Mouse (Mus musculus) mouse embryonic stem cell (cell line): ENCODE measurements around the gene Pou3f3.

Experiments used
- in situ Hi-C, 2 experiments: fragments of 300-500 bp; cut with MboI; formaldehyde crosslinking; loops; 1 replicate in 1 of 2; 3 replicates in 1 of 2; pipeline ENCODE4 v1.14.3; 2019 to 2020; ENCODE audit warnings: low sequenced_read_pairs in 2 of 2, low pct_unique_long_range_greater_than_20kb in 1 of 2, mixed read lengths in 1 of 2; ENCODE audit not compliant: unreplicated experiment in 1 of 2

The Pou3f3 gene

GRCm38 (mm10) chr1:42705811-42706160 lies 10.2 kb downstream of the Pou3f3 start:
- in situ Hi-C loops, result no loop called here

DNA sequence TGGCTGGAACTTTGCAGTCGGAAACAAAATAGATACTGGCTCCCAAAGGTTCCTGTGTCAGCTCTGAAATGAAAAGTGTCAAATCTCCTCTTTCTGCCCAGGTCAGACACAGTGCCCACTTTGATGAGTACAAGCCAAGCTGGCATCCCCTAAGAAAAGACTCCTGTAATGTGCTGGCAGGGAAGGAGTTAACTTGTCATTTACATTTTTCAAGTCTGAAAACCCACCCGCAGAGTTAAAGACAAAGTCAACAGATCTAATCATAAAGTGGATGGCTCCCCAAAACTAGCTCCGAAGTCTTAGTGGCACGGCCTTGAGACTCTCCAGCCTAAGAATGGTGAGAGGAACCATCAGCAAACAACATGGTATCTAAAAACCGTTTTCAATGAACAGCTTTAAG lies 11.6 kb downstream of the Pou3f3 start:
- in situ Hi-C loops, result no loop called here

DNA sequence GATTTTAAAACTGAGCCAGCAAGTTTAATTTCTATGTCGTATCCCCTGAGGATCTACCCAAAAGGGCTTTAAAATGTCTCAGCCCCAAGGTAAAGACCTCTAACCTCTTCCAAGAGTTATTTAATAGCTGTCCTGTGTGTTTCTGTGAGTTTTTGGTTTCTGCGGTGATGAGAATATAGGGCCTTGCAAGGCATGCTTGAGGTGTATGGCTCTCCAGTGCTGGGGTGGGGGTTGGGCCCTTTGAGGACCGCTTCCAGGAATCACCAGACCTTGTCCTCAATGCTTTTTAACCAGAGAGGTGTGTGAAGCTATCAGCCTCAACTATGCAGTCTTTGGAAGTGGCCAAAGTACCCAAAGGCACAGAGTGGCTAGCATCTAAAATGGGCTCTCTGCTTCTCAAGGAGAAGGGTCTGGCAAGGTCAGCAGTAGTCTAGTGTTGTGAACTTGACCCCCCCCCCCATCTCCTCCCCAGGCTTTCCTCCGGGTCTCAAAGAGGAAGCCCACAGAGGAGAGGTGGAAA lies 12.1 kb downstream of the Pou3f3 start:
- in situ Hi-C loops, result no loop called here

- in situ Hi-C loops, result no loop called here
Observed at GRCm38 (mm10) chr1:42709024-42709423, 13.5 kb downstream of the Pou3f3 start.

- in situ Hi-C loops, result no loop called here
Observed at GRCm38 (mm10) chr1:42709431-42710160, 14.0 kb downstream of the Pou3f3 start.

GRCm38 (mm10) chr1:42710234-42710633 lies 14.7 kb downstream of the Pou3f3 start:
- in situ Hi-C loops, result no loop called here

GRCm38 (mm10) chr1:42710995-42711394 lies 15.4 kb downstream of the Pou3f3 start:
- in situ Hi-C loops, result no loop called here

- in situ Hi-C loops, result no loop called here
Observed at GRCm38 (mm10) chr1:42711456-42712310, 16.1 kb downstream of the Pou3f3 start.

- in situ Hi-C loops, result no loop called here
Observed at GRCm38 (mm10) chr1:42712311-42712690, 16.7 kb downstream of the Pou3f3 start.

DNA sequence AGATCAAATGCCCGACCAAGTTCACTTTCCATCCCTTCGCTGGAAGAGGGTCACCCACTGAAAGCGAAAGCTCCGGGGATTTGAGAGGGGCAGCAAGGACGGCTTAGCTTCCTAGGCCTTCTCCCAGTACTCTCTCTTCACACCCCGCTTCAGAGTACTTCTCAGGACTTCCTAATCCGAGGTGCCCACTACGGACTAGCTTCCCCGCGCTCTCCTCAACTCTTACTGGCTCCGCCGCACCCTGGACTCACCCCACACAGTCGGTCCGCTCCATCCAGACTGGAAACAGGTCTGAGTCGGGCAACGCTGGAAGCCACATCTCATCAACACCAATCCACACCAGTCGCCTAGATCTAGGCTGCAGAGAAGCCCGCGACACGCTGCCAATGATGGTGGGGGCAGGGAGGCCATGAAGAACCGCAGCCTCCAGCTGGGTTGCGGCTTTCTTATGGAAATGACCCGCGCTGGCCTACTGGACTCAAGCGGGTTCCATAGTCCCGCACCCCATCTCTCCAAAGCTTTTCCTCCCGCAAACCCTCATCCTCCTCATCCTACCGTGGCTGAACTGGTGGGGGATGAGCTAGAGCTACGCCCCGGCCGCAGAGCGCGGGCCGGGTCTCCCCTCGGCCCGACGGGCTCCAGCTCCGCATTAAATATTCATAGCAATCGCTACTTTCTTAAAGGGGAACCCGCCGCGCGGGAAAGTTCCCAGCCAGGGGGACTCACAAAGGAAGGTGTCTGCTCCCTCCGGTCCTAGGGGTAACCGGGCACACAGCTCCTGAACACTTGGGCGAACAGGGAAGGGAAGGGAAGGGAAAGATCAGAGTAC lies 17.8 kb downstream of the Pou3f3 start:
- in situ Hi-C loops, result no loop called here

GRCm38 (mm10) chr1:42714016-42714931 lies 18.7 kb downstream of the Pou3f3 start:
- in situ Hi-C loops, result no loop called here

DNA sequence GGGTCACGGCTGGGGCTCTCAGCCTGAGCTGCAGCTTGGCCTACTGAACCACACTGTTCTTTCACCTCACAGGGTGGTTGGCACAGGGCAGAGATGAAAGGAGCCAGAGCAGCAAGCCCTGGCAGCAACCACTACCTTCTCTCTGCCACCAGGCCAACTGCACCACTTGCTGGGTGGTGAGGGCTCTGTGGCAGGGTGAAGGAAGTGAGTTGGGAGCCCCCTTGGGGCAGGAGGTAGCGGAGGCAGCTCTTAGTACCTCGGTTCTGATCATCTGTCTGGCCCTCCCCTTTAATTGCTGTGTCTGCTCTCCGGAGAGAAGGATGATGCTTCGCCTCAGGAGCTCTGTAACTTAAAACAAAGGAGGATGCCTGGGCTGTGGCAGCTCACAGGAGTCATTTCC lies 23.0 kb downstream of the Pou3f3 start:
- in situ Hi-C loops, result no loop called here

DNA sequence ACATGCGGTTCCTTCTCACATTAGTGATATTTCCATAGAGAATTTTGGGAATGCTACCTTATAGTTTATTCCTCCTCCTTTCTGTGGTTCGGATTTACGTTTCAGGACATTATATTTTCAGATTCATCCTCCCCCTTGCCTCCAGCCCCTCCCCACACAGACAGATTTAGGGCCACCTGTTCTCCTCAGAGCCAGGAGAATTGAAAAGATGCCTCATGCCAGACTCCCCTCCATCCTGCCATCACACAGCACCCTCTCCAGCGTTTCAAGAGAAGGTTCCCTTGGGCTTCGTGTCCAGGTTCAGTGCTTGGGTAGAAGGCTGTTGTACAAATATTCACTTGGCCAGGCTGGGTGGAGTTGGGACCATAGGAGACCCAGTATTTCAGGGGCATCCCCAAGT lies 25.8 kb downstream of the Pou3f3 start:
- in situ Hi-C loops, result no loop called here

DNA sequence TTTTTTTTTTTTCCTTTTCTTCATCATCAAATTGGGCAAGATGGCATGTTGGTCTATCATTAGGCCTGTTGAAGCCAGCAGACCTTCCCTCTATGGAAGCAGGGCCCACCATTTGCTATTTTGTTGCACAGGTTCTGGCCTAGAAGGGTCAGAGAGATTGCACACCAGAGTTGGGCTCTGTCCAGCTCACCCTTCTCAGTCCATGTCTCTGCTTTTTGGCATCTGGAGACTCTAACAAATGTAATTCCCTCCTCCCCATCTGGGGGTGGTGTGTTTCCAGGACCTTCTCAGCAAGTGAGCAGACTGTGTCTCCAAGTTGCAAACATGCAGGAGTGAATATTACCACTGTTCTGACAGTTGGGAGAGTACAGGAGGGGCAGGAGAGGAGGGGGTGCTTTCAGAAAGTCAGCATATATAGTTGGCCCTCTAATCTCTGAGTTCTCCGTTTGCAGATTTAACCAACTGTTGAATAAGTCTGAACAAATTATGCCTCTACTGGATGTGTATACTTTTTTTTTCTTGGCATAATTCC lies 28.3 kb downstream of the Pou3f3 start:
- in situ Hi-C loops, result no loop called here

DNA sequence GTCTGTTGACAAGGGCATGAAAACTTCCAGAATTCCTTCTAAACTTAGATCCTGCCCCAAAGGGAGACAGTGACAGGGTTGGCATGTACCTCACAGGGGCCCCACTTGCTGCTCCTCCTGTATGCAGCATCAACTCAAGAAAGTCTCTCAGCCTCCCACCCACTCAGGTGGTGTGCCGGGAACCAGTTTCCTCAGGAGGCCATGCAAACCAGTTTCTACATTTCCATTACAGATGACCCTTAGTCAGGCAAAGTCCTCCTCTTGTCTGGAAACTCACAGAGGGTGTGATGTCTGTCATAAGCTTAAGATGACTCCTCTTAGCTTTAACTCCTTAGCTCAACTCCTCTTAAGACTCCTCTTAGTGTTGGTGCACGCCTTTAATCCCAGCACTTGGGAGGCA lies 29.3 kb downstream of the Pou3f3 start:
- in situ Hi-C loops, result no loop called here

- in situ Hi-C loops, result no loop called here
Observed at GRCm38 (mm10) chr1:42727161-42727560, 31.6 kb downstream of the Pou3f3 start.

DNA sequence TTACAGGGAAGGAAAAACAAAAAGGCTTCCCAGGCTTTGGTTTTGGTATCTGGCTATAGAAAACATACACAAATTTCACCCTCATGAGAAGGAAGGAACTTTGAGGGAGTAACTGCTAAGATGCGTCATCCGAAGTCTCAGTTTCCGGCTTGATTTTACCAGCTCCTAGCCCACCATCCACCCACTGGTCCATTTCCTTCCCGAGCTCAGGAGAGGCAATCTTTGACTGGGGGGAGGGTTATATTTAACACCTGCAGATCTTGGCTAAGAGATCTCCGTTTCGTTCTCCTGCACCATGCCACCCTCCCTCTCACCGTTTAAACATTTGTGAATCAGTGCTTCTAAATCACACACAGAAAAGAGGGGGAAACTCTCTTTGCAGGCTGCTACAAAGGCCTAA lies 32.1 kb downstream of the Pou3f3 start:
- in situ Hi-C loops, result no loop called here
